29 mouse cellular contexts compared by ENCODE assay signal in genomic region chr1:43722459-43722858, GRCm38 (mm10). TPM values are rescaled to one million over a fixed set of nuclear protein-coding genes. Genes with fewer than 3 reads are reported as not detected.
"Had no signal": no experiment of that assay in that cellular context is flagged by ENCODE, and none has a peak within 500 bp of the region (broad histone marks: within the 10 kb centered on the region; RNA-seq: fewer than 3 reads in every experiment).

No protein-coding gene starts in this region.

- DNase-seq: left cerebral cortex, postnatal 4 days; liver; liver, embryonic 13.5 days; liver, postnatal 0 days; lung, adult 18-20 months; lung, adult 2 months; lung, embryonic 14.5 days; lung, postnatal 10 days; lung, postnatal 36 days; lung, postnatal 4 days; midbrain, embryonic 14.5 days had no signal

- H3K4me3 ChIP-seq: left cerebral cortex, adult 2 months; limb, embryonic 10.5 days; limb, embryonic 12.5 days; limb, embryonic 13.5 days; limb, embryonic 15.5 days; liver, embryonic 12.5 days; liver, embryonic 13.5 days; liver, embryonic 15.5 days; lung, embryonic 15.5 days; megakaryocyte, embryonic 14.5 days; midbrain, embryonic 10.5 days; midbrain, embryonic 12.5 days; midbrain, embryonic 13.5 days; midbrain, embryonic 15.5 days; neural tube, embryonic 12.5 days had no signal

- H3K27me3 ChIP-seq: limb, embryonic 12.5 days; limb, embryonic 13.5 days; limb, embryonic 15.5 days; liver, embryonic 12.5 days; liver, embryonic 13.5 days; liver, embryonic 15.5 days; lung, embryonic 15.5 days; midbrain, embryonic 12.5 days; midbrain, embryonic 13.5 days; midbrain, embryonic 15.5 days; neural tube, embryonic 12.5 days had no signal

- H3K4me2 ChIP-seq: limb, embryonic 12.5 days; limb, embryonic 13.5 days; limb, embryonic 15.5 days; liver, embryonic 11.5 days; liver, embryonic 12.5 days; liver, embryonic 13.5 days; liver, embryonic 15.5 days; lung, embryonic 14.5 days; lung, embryonic 15.5 days; midbrain, embryonic 11.5 days; midbrain, embryonic 12.5 days; midbrain, embryonic 13.5 days; midbrain, embryonic 15.5 days; neural tube, embryonic 12.5 days had no signal

- H3K36me3 ChIP-seq: limb, embryonic 10.5 days; limb, embryonic 12.5 days; limb, embryonic 13.5 days; limb, embryonic 15.5 days; liver, embryonic 12.5 days; liver, embryonic 13.5 days; liver, embryonic 15.5 days; lung, embryonic 15.5 days; midbrain, embryonic 10.5 days; midbrain, embryonic 12.5 days; midbrain, embryonic 13.5 days; midbrain, embryonic 15.5 days; neural tube, embryonic 12.5 days had no signal

RNA-seq across cellular contexts. Expression of gene 1500015O10Rik, which starts 7.9 kb away (rescaled TPM):
- polyA plus RNA-seq: limb, embryonic 10.5 days; liver, adult 2 months; macrophage had no signal
